In the genomic region with DNA sequence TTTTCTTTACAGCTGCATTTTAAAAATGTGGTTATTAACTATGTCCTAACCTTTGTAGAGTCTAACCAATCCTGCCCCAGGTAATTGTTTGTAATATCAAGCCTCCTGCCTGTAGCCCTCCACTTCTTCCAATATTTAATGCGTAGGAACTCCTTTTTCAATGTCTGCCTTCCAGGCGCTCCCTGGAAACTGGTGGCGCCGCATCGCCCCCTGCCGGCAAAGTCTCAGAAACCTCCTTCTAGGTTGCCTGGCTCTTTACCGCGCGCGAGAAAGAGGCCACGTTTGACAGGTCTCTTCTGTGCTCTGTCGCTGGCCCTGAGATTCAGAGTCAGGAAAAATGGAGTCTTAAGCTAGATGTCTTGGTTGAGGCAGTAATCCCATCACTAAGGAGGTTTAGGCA, we compare ENCODE assay signal across 9 mouse cellular contexts.
DNase-seq lines count a peak whose midpoint lies in the region; ATAC-seq and TF ChIP-seq lines count a peak whose summit lies in the region.
"Had no signal": no experiment of that assay in that cellular context is flagged by ENCODE, and none has a peak within 500 bp of the region (broad histone marks: within the 10 kb centered on the region; RNA-seq: fewer than 3 reads in every experiment).

No protein-coding gene starts in this region.

- no peak for TF ChIP-seq POLR2A in embryonic fibroblast, embryonic 13.5 days (IDR thresholded peaks at IDR 0.05; ENCODE audit: low read depth, low read length)
- no peak for TF ChIP-seq POLR2A in thymus, adult 2 months (IDR thresholded peaks at IDR 0.05; ENCODE audit: control insufficient read depth, extremely low read depth, insufficient read depth, low read length, poor library complexity)

- TF ChIP-seq CTCF in embryonic fibroblast, embryonic 13.5 days (IDR thresholded peaks at IDR 0.05; ENCODE audit: borderline replicate concordance, insufficient read depth, low read length) = peak; percentile 64
- TF ChIP-seq CTCF in thymus, adult 2 months (IDR thresholded peaks at IDR 0.05; ENCODE audit: borderline replicate concordance, control insufficient read depth, extremely low read depth, insufficient read depth, low read length, poor library complexity) = peak; percentile 84

- H3K4me3 ChIP-seq in embryonic fibroblast, embryonic 13.5 days (ENCODE audit: insufficient read depth, low read length) = no peak overlapping the region
- no peak overlapping the region for H3K4me3 ChIP-seq in heart, embryonic 14.5 days (ENCODE audit: control insufficient read depth in 1 of 2, insufficient read depth in 1 of 2, low read depth in 1 of 2, low read length in 2 of 2)
- H3K4me3 ChIP-seq in thymus, adult 2 months (ENCODE audit: control insufficient read depth, insufficient read depth, low read length) = no peak overlapping the region
- H3K4me3 ChIP-seq: embryonic facial prominence, embryonic 13.5 days had no signal

- no peak for ATAC-seq in heart, embryonic 14.5 days (ENCODE audit: insufficient number of reproducible peaks, insufficient read depth, low FRiP score, low read depth)

- H3K4me2 ChIP-seq in heart, embryonic 14.5 days (ENCODE audit: low read length) = peak overlapping the region; percentile 30; the same call in 1 of the 2 replicates
- H3K4me2 ChIP-seq: embryonic facial prominence, embryonic 13.5 days had no signal

- WGBS in heart, embryonic 14.5 days = 4% methylated on average over 12 of the region's 12 CpGs
- WGBS in thymus, adult 2 months = 4% methylated on average over 12 of the region's 12 CpGs

- H3K27me3 ChIP-seq in heart, embryonic 14.5 days (ENCODE audit: control insufficient read depth, insufficient read depth, low read length) = no peaks in the 10 kb centered on the region
- no peaks in the 10 kb centered on the region for H3K27me3 ChIP-seq in thymus, adult 2 months (ENCODE audit: control insufficient read depth, insufficient read depth, low read length)

- no peaks in the 10 kb centered on the region for H3K4me1 ChIP-seq in embryonic fibroblast, embryonic 13.5 days (ENCODE audit: control insufficient read depth, insufficient read depth, low read length)
- no peaks in the 10 kb centered on the region for H3K4me1 ChIP-seq in heart, embryonic 14.5 days (ENCODE audit: control insufficient read depth in 2 of 2, insufficient read depth in 2 of 2, low read length in 2 of 2)
- no peaks in the 10 kb centered on the region for H3K4me1 ChIP-seq in thymus, adult 2 months (replicated peaks; ENCODE audit: control insufficient read depth, insufficient read depth, low read length)

- peak; percentile 77 for DNase-seq in CD4-positive, CD25-positive, alpha-beta regulatory T cell, adult 2 months (ENCODE audit: low read depth, low spot score)
- DNase-seq in adrenal gland, postnatal 4 days (ENCODE audit: low spot score in 2 of 2) = peak; percentile 68 to 70
- DNase-seq in layer of hippocampus, adult 11-12 months (ENCODE audit: low spot score) = peak; percentile 75
- DNase-seq in lung, postnatal 10 days = peak; percentile 86
- peak; percentile 63 for DNase-seq in ovary, postnatal 10 days (ENCODE audit: low spot score)
- peak; percentile 76 for DNase-seq in thymus, adult 2 months

- H3K9me3 ChIP-seq in heart, embryonic 14.5 days (ENCODE audit: control insufficient read depth, low read length) = no peaks in the 10 kb centered on the region
- H3K9me3 ChIP-seq: embryonic facial prominence, embryonic 13.5 days had no signal

- no peaks in the 10 kb centered on the region for H3K36me3 ChIP-seq in heart, embryonic 14.5 days (ENCODE audit: control insufficient read depth, insufficient read depth, low read length)
- H3K36me3 ChIP-seq in thymus, adult 2 months (ENCODE audit: control insufficient read depth, insufficient read depth, low read length) = no peaks in the 10 kb centered on the region
- H3K36me3 ChIP-seq: embryonic facial prominence, embryonic 13.5 days had no signal

- no peak overlapping the region for H3K27ac ChIP-seq in embryonic fibroblast, embryonic 13.5 days (ENCODE audit: insufficient read depth, low read length)
- no peak overlapping the region for H3K27ac ChIP-seq in heart, embryonic 14.5 days (replicated peaks in 1 of 2; ENCODE audit: control insufficient read depth in 1 of 2, insufficient read depth in 1 of 2, low read depth in 2 of 2, low read length in 2 of 2)
- no peak overlapping the region for H3K27ac ChIP-seq in thymus, adult 2 months (ENCODE audit: control insufficient read depth, insufficient read depth, low read length)
- H3K27ac ChIP-seq: embryonic facial prominence, embryonic 13.5 days had no signal

- no peak overlapping the region for H3K9ac ChIP-seq in heart, embryonic 14.5 days (ENCODE audit: low read length)
- H3K9ac ChIP-seq: embryonic facial prominence, embryonic 13.5 days had no signal
